Mouse (Mus musculus) gastrocnemius, postnatal 36 days (tissue): ENCODE results near the gene Ptpro. TPM values are rescaled to one million over a fixed set of nuclear protein-coding genes. Genes with fewer than 3 reads are reported as not detected.

Source experiments
- DNase-seq, 2 experiments: peaks; one replicate each; pipeline ENCODE4 v3.0.0; 2022
- intact Hi-C: fragments of 180-260 bp; cut with DNase I; formaldehyde crosslinking; loops from one replicate; pipeline ENCODE4 v1.15.1; 2025
- total RNA-seq, 2 experiments: library from RNA; stranded (reverse); gene quantifications; 2 replicates each; pipeline ENCODE4 v1.2.3; 2021

Ptpro gene
- total RNA-seq, 2 experiments from 2014 or later = 0.20 to 0.67 TPM

DNA sequence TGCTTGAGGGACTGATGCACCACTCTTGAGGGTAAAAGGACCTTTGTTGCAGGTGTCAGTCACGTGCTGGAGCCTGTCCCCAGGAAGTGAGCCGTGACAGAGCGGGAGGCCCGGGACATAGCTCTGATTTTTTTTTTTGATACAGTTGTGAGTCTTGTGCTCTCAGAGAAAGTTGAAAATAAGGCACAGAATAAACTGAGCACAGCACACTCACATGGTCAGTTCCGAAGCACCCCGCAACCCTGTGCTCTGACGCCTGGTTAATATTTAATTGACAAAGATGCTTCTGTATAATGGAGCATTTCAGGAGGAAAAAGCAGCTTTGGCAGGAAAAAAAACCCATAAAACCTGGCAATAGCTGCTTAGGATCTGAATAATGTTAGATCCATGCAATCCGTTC, 118.6 kb downstream of the Ptpro start:
- DNase-seq = no peak
- intact Hi-C loops = no loop called here

DNA sequence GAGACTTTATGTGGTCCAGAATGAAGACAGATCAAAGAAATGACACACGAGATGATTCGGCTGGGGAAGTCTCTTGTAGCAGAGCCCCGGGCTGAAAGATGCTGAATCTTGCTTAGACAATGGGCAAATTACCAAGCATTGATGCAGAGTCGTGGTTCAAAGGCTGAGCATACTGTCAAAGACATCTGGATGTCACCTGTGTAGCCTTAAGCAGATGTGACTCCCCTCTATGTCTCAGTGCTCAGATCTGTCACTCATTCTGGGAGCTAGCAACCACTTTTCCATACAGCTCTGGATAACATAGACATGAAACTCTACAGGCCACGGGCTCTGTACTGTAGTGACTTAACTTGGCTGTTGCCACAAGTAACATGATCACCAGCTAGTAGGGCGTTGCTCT, 119.3 kb downstream of the Ptpro start:
- DNase-seq = no peak
- intact Hi-C loops = no loop called here

DNA sequence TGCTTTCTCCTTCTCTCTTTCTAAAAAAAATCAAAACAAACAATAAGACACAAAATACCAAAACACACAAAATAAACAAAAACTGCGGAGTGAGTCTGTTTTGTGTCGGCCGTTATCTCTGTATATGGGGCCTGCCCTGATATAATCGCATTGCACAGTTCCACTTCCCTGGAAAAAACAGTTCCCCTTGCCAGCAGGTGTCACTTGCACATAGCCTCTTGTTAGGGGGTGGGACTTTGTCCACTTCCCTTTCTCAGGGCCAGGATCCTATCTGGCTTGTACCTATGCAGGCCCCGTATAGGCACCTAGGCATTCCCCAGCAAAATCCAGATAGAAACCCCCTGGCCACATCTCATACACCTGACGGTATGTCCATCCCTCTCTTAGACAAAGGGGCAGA, 121.8 kb downstream of the Ptpro start:
- intact Hi-C loops = no loop called here

DNA sequence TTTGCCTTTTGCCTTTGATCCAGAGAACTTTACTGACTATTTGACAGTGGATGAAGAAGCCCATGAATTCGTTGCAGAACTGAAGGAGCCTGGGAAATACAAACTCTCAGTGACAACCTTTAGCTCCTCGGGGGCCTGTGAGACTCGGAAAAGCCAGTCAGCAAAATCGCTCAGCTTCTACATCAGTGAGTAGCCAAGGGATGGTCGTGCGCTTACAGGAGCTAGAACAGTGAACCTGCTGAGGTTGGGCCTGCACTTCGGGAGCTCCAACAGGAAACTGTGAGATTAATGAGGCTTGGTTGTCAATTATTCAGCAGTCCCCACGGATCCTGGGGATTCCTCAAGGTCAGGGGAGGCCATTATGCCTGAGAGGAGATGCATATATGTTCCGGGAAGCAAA, 130.4 kb downstream of the Ptpro start:
- DNase-seq = no peak
- intact Hi-C loops = no loop called here

More for the DNA sequence above, 121.8 kb downstream of the Ptpro start:
- no peak for DNase-seq

DNA sequence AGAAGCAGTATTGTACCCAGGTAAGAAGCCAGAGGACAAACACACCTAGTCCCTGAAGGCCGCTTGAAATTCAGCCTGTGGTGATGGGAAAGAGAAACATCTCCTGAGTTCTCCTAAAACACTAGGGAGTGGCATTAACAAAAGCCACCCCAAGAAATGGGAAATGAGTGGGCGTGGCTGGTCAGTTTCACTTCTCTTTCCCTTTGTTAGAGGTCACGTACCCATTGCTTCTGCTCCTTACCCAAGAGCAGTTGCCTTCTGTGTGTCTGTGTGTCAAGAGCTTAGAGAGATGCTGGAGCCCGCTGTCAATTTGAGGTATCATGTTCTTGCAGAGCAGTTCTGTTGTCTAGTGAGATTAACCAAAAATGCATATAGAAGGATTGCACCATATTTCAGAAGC, 134.2 kb downstream of the Ptpro start:
- DNase-seq = no peak
- intact Hi-C loops = no loop called here

DNA sequence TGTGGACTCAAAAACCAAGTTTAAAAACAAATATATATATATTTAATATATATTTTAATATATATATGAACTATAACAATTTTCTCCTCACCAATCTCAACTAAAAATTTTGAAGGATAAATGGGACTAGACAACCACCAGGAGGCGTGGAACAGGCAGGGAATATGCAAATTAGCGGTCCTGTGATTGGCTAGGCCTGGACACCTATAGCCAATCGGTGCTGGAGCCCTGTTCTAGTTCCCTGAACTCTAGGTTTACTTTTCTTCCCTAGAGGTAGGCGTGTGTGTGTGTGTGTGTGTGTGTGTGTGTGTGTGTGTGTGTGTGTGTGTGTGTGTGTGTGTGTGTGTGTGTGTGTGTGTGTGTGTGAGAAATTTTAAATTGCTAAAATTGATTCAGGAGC, 134.8 kb downstream of the Ptpro start:
- no peak for DNase-seq
- intact Hi-C loops = no loop called here

DNA sequence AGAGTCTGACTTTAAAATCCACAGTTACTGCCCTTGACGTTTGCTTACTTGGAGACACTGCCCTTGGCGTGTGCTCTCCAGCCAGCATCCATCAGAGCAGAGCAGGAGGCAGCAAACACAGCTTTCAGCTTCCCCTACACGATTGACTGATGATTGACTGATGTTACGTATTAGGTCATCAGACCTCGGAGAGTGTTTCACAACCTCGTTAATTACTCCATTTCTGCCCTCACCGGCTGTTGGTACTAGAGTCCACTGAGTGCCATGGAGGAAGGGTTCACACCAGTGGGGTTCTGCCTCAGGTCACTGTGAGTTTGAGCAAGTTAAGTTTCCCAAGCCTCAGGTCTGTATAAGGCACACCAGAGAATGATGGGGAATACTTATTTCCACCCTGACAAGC, 143.0 kb downstream of the Ptpro start:
- intact Hi-C loops = loop anchor here (10.0 kb wide), 1 partner anchor 190 kb away; no protein-coding TSS in a partner anchor

DNA sequence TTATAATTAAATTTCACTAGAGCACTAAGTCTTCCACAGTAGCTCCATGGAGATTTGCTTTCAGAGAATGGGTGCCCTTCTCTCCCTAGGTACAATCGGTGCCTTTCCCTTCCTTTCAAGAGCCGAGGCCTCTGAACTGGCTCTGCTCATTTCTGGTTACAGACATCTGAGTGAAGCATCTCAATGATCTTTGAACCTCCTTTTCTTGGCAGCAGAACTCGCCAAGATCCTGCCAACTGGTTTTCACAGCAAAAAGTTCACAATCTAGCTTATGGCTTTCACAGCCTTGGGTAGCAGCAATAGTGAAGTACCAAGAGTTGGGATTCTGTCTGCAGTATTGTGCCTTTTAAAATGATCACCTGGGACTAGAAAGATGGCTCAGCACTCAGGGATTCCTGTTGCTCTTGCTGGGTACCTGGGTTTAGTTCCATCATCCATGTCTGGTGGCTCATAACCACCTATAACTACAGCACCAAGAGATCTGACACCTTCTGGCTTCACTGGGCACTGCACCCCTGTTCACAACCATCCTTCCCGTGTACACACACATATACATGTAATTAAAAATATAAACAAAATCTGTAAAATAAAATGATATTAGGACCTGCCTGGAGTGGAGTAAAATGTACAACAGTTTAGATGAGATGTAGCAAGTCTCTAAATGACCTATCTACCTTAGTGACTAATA, 144.1 kb downstream of the Ptpro start:
- DNase-seq = no peak
- intact Hi-C loops = loop anchor here (10.0 kb wide), 1 partner anchor 191 kb away; no protein-coding TSS in a partner anchor

More for the DNA sequence above, 143.0 kb downstream of the Ptpro start:
- no peak for DNase-seq

DNA sequence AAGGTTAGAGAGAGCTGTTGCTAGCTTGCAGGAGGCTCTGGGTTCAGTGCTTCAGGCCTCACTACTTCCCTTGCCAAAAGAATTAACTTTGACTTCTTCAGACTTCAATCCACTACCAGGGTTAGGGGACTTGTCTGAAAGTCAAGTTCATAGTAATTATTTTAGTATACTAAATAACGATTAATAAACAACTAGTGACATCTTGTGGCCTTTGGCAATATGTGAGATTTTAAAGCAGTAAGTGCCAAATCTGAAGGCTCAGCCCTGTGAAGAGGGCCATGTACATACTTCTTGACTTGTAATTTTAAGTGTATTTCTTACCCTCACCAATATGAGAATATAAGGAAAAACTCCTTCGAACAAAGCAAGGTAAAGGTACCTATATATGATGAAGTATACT, 145.2 kb downstream of the Ptpro start:
- DNase-seq = no peak
- intact Hi-C loops = loop anchor here (10.0 kb wide), 1 partner anchor 193 kb away; no protein-coding TSS in a partner anchor

DNA sequence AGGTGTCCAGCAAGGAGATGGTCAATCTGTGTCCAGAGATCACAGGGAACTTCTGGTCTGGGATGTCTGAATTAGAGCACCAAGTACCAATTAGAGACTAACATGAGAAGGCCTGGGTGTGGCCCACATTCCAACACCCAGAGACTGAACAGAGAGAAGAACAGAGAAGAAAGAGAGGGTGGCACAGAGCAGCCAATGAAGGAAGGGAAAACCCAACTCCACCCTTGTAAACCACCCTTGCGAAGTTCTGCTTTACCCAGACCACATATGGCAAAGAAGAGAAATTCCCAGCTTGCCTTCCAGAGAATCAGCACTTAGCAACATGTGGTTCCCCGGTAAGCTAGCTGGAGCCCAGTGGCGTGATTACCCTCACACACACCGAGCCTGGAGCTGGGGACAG, 152.1 kb downstream of the Ptpro start:
- DNase-seq = no peak
- intact Hi-C loops = no loop called here

DNA sequence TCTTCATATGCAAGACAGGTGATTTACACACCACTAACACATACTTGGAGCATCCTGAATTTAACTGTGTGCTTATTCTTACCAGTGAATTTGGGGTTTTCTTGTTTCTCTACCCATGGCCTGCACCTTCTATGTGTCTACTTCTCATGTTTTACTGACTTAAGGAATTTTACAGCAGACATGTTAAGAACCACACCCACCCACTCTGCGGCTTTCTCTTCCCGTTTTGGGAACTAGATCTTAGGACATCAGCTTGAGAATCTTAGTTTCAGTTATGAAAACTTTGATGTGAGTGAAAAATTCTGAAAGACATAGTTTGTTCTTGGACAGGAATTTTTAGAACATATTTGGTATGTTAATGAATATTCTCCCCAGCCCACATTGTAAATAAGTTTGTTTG, 153.6 kb downstream of the Ptpro start:
- intact Hi-C loops = no loop called here
- no peak for DNase-seq

DNA sequence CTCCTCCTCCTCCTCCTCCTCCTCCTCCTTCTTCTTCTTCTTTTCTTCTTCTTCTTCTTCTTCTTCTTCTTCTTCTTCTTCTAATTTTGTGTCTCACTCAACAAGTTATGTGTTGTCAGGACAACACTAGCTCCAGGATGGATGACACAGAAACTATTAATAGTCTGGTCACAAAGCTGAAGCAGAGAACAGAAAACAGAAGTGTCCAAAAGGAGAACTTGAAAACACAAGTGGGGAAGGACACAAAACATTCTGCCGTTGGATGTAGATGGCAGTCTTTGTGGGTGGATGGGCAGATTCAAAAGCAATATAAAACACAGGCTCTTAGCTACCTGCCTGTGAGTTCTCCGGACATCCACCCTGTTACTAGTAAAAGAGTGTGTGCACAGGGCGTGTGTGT, 158.4 kb downstream of the Ptpro start:
- no peak for DNase-seq
- intact Hi-C loops = no loop called here

DNA sequence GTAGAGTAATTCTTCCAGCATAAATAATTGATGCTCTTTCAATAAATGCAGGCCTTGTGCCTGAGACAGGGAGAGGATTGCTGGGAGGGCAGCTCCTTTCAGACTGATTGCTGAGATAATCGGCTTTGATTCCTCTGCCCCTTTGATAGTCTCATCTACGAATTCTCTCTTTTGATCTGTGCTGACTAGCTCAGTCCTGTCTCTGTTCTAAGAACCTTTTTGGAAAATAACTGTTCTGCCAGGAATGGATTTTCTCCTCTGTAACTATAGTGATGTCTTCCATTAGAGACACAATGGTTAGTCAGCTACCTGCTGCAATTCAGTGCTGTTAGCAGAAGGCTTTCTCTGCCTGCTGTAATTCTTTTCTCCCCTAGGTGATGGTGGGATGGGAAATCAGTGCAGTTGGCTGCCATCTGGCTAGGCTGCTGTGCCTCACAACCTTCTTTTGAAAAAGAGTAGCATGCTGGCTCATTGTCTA, 159.8 kb downstream of the Ptpro start:
- intact Hi-C loops = no loop called here
- DNase-seq = no peak

DNA sequence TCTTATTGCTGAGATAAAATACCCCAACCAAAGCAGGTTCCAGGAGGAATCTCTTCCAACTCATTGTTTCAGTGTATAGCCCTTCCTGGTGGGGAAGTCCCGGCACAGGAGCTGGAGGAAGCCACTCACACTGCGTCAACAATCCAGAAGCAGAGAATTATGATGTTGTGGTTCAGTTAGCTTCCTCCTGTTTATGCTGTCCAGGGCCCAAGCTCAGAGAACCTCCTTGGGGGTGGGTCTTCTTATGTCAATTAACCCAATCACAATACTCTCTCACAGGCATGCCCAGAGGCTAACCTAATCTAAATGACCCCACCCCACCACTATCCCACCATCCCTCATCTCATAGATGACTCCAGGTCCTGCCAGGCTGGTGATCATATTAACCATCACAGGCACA, 160.9 kb downstream of the Ptpro start:
- intact Hi-C loops = no loop called here
- no peak for DNase-seq

DNA sequence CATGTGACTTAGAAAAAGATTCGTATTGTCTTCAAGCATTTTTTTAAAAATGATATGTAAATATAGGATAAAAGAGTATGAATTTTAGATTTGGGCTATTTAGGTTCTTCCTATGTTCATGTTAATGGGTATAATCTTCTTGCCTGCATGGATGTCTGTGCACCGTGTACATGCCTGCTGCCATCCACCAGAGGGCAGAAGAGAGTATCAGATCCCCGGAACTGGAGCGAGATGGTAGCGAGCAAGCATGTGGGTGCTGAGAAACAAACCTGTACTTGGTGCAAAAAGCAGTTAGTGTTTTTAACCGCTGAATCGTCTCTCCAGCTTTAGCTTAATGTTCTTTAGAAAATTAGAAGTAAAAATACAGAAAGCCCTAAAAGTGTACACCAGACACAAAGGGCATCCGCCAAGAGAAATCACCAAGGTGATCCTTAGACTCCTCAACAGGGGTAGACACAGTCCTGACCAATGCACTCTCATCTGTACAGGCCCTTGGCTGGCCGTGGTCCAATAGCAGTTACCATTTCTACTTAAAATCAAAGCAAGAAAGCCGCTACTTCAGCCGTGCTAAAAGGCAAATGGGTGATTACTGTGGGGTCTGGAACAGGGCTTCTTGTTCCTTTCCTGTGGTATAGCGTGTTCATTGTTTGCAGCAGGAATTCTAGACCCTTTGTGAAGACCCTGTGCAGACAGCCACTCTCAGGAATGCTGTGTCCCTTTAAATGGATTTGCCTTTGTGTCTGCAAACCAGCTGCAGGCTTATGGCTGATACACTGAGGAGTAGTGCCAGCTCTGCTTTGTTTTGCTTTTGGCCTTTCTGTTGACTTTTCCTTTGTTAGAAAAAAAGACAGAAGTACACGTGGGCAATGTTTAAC, 162.6 kb downstream of the Ptpro start:
- intact Hi-C loops = no loop called here
- DNase-seq = no peak

DNA sequence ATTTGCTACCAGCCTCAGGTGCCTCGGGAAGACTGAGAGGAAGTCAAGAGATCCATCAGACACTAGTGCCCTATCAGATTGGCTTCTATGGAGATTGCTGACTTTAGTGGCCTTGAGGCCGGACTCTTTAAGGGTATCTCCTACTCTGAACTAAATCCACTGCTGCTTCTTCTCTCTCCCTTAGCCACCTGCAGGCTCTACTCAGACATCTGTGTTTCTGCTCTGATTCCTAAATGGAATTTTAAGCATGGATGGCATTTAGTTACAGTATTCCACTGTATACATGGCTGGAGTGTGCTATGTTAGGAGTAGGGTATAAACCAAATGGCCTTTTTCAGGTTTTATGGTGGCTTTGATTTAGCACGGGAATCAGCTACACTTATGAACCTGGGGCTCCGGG, 170.7 kb downstream of the Ptpro start:
- intact Hi-C loops = no loop called here
- no peak for DNase-seq

DNA sequence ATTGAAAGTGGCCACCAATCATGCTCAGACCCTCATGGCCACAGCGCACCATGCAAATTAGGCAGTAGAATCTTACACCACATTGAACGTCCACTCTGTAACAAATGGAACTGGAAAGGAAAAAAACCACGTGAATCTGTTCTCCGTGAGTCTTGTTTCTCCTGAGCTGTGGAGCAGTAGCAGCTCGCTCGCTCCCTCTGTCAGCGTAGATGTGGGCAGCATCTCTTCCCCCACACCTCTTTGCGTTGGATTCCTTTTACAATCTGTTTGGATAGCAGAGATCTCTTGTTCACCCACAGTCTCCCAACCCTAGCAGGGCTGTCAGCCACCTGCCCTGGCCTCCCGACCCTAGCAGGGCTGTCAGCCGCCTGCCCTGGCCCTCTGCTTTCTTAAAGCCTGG, 171.7 kb downstream of the Ptpro start:
- intact Hi-C loops = no loop called here
- DNase-seq = no peak

DNA sequence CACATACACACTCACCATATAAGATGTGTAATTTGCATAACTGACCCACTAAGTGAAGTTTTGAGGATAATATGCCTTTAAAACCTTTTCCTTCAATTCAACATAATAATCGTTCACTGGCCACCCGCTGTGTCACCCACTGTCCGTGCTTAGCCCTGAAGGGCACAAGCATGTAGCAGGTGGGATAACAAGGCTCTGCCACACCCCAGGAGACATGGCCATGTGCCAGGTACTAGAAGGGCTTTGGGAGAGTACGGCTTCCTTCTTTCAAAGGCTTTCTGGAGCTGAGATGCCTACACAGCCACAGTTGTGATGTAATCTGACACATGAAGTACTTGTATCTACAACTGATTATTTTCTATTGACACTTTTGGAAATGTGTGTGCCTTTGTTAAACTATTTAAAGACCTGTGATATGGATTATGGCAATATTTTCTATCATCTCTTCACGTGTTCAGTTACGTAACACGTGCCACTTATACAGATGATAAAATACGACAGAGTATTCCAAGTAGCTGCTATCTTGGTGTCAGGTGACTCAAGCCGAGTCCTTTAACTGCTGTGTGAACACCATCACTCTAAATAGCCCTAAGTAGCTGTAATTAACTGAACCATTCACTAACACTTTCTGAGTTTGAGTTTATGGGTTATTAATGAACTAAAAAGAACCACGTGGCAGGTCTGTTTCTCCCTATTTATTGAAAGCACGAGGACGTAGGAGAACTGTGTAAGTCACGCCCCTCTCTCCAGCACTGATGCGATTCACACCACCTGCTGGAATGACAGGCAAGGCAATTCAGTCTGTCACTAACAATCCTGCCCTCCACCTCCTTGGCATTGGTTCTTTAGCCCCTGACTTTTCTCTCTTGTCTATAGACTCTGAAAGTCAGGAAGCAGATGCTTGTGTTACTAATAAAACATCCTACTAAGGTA, 173.6 kb downstream of the Ptpro start:
- intact Hi-C loops = no loop called here
- DNase-seq = no peak

DNA sequence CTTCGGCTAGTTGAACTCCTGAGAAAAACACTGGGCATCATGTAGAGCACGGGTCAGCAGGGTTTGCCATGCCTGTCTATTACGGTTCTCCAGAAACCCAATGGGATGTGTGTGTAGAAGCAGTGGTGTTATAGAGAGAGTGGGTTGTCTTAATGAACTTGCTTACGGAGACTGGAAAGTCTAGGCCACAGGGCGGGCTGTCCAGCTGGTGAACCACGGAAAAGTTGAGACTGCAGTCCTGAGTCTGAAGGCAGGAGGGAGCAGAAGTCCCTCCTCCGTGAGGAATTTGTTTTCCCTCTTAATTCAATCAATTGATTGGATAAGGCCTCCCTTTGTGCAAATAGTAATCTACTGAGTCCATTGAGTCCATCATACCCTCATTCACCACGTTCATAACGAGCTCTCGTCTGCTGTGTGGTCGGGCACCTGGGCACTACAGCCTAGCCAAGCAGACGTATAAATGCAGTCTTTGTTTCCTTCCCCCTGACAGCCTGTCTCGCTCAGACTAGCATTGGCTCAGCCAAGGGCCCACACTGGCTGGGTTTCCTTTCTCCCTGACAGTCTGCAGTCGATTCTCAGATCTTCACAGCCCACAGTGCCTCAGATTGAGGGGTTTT, 181.5 kb downstream of the Ptpro start:
- no peak for DNase-seq
- intact Hi-C loops = loop anchor here (5.0 kb wide), 1 partner anchor 1711 kb away; no protein-coding TSS in a partner anchor

DNA sequence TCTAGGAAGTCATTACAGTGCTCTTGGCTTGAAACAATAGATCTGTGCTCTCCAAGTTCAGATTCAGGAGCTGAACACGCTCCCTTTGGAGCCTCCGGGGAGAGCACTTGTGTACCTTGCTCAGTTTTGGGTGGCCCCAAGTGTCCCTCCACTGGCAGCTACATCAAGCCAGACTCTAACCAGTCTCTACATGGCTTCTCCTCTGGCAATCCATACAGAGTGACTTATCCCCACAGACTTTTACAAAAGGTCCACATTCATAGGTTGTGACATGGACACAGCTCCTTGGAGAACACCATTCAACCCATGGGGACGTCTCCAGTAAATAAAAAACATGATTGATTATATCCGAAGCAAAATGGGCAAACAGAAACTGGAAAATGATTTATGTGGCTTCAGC, 185.4 kb downstream of the Ptpro start:
- intact Hi-C loops = no loop called here
- no peak for DNase-seq
